Mouse (Mus musculus) heart, adult 11 months (tissue): Measurements from ENCODE around the gene Gcdh.

Source experiments
- DNase-seq: peaks from one replicate; pipeline ENCODE4 v3.0.0; 2022

The Gcdh gene

GRCm38 (mm10) chr8:84893709-84894134, at the start of gene Gcdh:
Gene Gcdh, minus strand, starts transcription at chr8:84893921.
- peak; percentile 100 for DNase-seq

- no peak for DNase-seq
These were observed 44.1 kb upstream of the Gcdh start for GRCm38 (mm10) chr8:84937620-84938485.

GRCm38 (mm10) chr8:84936962-84937546, 43.3 kb upstream of the Gcdh start, which contains the start of gene Mast1:
Gene Mast1, minus strand, starts transcription at chr8:84937359.
- DNase-seq = no peak

- no peak for DNase-seq
These were observed 42.6 kb upstream of the Gcdh start for GRCm38 (mm10) chr8:84936041-84936961.

GRCm38 (mm10) chr8:84935489-84935888, 41.8 kb upstream of the Gcdh start:
- DNase-seq = no peak

- DNase-seq = no peak
These were observed 41.1 kb upstream of the Gcdh start for GRCm38 (mm10) chr8:84934860-84935259.

GRCm38 (mm10) chr8:84933767-84934559, 40.2 kb upstream of the Gcdh start:
- no peak for DNase-seq

GRCm38 (mm10) chr8:84930582-84930981, 36.9 kb upstream of the Gcdh start:
- DNase-seq = peak; percentile 86

GRCm38 (mm10) chr8:84928456-84929306, 35.0 kb upstream of the Gcdh start:
- DNase-seq = peak; percentile 92

GRCm38 (mm10) chr8:84927513-84927912, 33.8 kb upstream of the Gcdh start:
- no peak for DNase-seq

- DNase-seq = peak; percentile 86
These were observed 31.8 kb upstream of the Gcdh start for GRCm38 (mm10) chr8:84925557-84925956.

GRCm38 (mm10) chr8:84921596-84921995, 27.9 kb upstream of the Gcdh start:
- no peak for DNase-seq

GRCm38 (mm10) chr8:84918646-84919045, 24.9 kb upstream of the Gcdh start:
- DNase-seq = no peak

- no peak for DNase-seq
These were observed 24.1 kb upstream of the Gcdh start for GRCm38 (mm10) chr8:84917781-84918180.

- no peak for DNase-seq
These were observed 21.5 kb upstream of the Gcdh start for GRCm38 (mm10) chr8:84915269-84915668.

- DNase-seq = no peak
These were observed 20.2 kb upstream of the Gcdh start for GRCm38 (mm10) chr8:84913960-84914359.

GRCm38 (mm10) chr8:84913502-84913900, 19.8 kb upstream of the Gcdh start:
- no peak for DNase-seq

GRCm38 (mm10) chr8:84912895-84913501, 19.3 kb upstream of the Gcdh start:
- DNase-seq = peak; percentile 97

- peak; percentile 93 for DNase-seq
These were observed 18.7 kb upstream of the Gcdh start for GRCm38 (mm10) chr8:84912391-84912790.

GRCm38 (mm10) chr8:84911854-84912253, 18.1 kb upstream of the Gcdh start:
- no peak for DNase-seq

- DNase-seq = peak; percentile 90
These were observed 16.8 kb upstream of the Gcdh start for GRCm38 (mm10) chr8:84910551-84910950.
